Mouse (Mus musculus) neural tube, embryonic 14.5 days (tissue): ENCODE results near the gene Gamt. TPM values are rescaled to one million over a fixed set of nuclear protein-coding genes. Genes with fewer than 3 reads are reported as not detected.

ENCODE experiments used
- ATAC-seq: fragments of 200-750 bp; cut with Nextera tagmentation; 2 replicates; pipeline ENCODE4 v1.8.0; 2017; ENCODE audit warnings: low read depth, mild to moderate bottlenecking, moderate TSS enrichment, moderate library complexity
- H3K27ac ChIP-seq: fragments of 300-500 bp; sonication (generic); 2 replicates; pipeline ENCODE4 v1.5.1; 2014; ENCODE audit warnings: low read depth, mild to moderate bottlenecking, control low read depth, low read length, moderate library complexity, mixed read lengths
- H3K27me3 ChIP-seq: fragments of 300-500 bp; sonication (generic); 2 replicates; pipeline ENCODE4 v1.6.1; 2014; ENCODE audit warnings: low read length; ENCODE audit not compliant: control insufficient read depth, insufficient read depth
- H3K36me3 ChIP-seq: fragments of 300-500 bp; sonication (generic); 2 replicates; pipeline ENCODE4 v1.6.1; 2014; ENCODE audit warnings: low read length, mixed read lengths; ENCODE audit not compliant: control insufficient read depth, insufficient read depth
- H3K4me1 ChIP-seq: fragments of 300-500 bp; sonication (generic); 2 replicates; pipeline ENCODE4 v1.6.1; 2014; ENCODE audit warnings: low read length; ENCODE audit not compliant: control insufficient read depth, insufficient read depth
- H3K4me2 ChIP-seq: fragments of 300-500 bp; sonication (generic); 2 replicates; pipeline ENCODE4 v1.6.1; 2014; ENCODE audit warnings: mild to moderate bottlenecking, low read depth, low read length, control low read depth
- H3K4me3 ChIP-seq: fragments of 300-500 bp; sonication (generic); 2 replicates; pipeline ENCODE4 v1.5.1; 2014; ENCODE audit warnings: low read depth, low read length, control low read depth, mixed read lengths
- H3K9ac ChIP-seq: fragments of 300-500 bp; sonication (generic); replicated peaks from 2 replicates; pipeline ENCODE4 v1.6.1; 2014; ENCODE audit warnings: low read depth, mild to moderate bottlenecking, control low read depth, low read length, mixed read lengths
- H3K9me3 ChIP-seq: fragments of 300-500 bp; sonication (generic); 2 replicates; pipeline ENCODE4 v1.6.1; 2016; ENCODE audit warnings: low read length; ENCODE audit not compliant: control insufficient read depth
- WGBS: fragments of 180-500 bp; shearing (Covaris S2); extraction: QIAGEN DNeasy Blood & Tissue Kit; methylation state at CpG from one replicate; pipeline ENCODE4 v1.1.7; 2014; 5-methylcytosine and 5-hydroxymethylcytosine counted together
- polyA plus RNA-seq: library from polyadenylated mRNA; unstranded; fragments of >200 nt; fragmentation: Nextera tagmentation; extraction: Ambion mirVana; gene quantifications from 2 replicates; pipeline ENCODE4 v1.2.1, GENCODE M21; 2014

Gene Gamt
- 18.6 and 25.8 TPM in 2 replicates for polyA plus RNA-seq

DNA sequence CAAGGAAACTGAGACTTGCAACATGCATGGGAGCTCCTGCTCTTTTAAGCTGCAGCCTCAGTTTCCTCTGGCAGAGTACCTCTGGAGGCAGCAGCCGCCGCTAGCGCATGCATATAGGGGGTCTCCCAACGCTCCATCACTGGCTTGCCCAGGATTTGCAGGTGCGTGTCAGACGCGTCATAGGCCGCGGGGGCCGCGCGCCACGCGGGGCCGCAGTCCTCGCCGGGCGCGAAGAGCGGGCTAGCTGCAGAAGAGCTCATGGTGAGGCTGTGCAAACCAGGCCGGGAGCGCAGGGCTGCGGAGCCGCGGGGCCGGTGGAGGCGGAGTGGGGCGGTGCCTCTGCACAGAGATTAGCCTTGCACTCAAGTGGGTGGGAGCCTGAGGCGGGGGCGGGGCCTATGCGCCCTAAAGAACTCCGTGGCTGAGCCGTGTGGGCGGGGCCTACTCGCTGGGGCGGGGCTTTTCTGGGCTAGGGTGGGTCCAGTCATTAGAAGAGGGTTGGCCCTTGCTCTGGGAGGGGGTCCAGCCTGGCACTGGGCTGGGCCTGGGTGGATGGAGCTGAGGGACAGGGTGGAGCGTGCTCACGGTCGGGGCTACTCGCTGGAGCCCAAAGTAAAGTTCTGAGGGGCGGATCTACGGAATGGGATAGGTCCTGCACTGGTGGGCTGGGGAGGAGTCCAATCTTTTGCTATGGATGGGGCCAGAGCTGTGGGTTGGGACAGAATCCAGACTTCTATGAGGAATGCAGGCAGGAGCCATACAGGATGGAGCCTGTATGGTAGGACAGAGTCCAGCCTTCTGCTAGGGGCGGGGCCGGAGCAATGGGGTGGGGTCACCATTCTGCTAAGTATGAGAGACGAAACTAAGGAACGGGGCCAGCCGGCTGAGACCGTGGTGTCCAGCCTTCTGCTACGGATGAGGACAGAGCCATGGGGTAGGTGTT is at the start of gene Gamt, which contains the start of gene Dazap1:
Gene Gamt, minus strand, starts transcription at position 371 of the 943 bp plus-strand sequence.
Gene Dazap1, plus strand, starts transcription at position 845 of the 943 bp plus-strand sequence.
- H3K27me3 ChIP-seq, result no peaks in the 10 kb centered on the region
- peak; percentile 80 for ATAC-seq
- peak within 1 kb of the TSS; percentile 39 for H3K4me3 ChIP-seq
- peaks cover 19% of the 10 kb centered on the region for H3K4me1 ChIP-seq
- H3K9me3 ChIP-seq, result no peaks in the 10 kb centered on the region
- peak within 1 kb of the TSS; percentile 78 for H3K4me2 ChIP-seq
- peaks cover 26% of the 10 kb centered on the region for H3K36me3 ChIP-seq
- peak within 1 kb of the TSS; percentile 85 for H3K27ac ChIP-seq
- peak within 1 kb of the TSS; percentile 70 for H3K9ac ChIP-seq
- WGBS, result under 1% methylated on average over 49 of the region's 49 CpGs

- Histone ChIP-seq H3K9me3 (no peaks in the 10 kb centered on the region), H3K4me1 (peaks cover 25% of the 10 kb centered on the region), H3K4me3 (0 out of 2 replicates have a peak overlapping the region, but pooled peaks have one; percentile 7), H3K27me3 (no peaks in the 10 kb centered on the region), H3K27ac (no peak overlapping the region), H3K36me3 (peaks cover 64% of the 10 kb centered on the region), H3K4me2 (peak overlapping the region; percentile 29; the same call in 1 of the 2 replicates), H3K9ac (0 out of 2 replicates have a peak overlapping the region, but pooled peaks have one; percentile 34)
- ATAC-seq, result no peak
- 16% methylated on average over 25 of the region's 25 CpGs for WGBS
Observed at GRCm38 (mm10) chr10:80304862-80305261, 44.0 kb upstream of the Gamt start.

- Histone ChIP-seq H3K9me3 (no peaks in the 10 kb centered on the region), H3K9ac (peak overlapping the region; percentile 34; the same call in 1 of the 2 replicates), H3K27ac (no peak overlapping the region), H3K4me3 (0 out of 2 replicates have a peak overlapping the region, but pooled peaks have one; percentile 7), H3K27me3 (no peaks in the 10 kb centered on the region), H3K4me2 (peak overlapping the region; percentile 29; the same call in 1 of the 2 replicates), H3K4me1 (peaks cover 25% of the 10 kb centered on the region), H3K36me3 (peaks cover 62% of the 10 kb centered on the region)
- ATAC-seq, result no peak
- WGBS, result 25% methylated on average over 12 of the region's 12 CpGs
Observed at GRCm38 (mm10) chr10:80304458-80304857, 43.6 kb upstream of the Gamt start.

DNA sequence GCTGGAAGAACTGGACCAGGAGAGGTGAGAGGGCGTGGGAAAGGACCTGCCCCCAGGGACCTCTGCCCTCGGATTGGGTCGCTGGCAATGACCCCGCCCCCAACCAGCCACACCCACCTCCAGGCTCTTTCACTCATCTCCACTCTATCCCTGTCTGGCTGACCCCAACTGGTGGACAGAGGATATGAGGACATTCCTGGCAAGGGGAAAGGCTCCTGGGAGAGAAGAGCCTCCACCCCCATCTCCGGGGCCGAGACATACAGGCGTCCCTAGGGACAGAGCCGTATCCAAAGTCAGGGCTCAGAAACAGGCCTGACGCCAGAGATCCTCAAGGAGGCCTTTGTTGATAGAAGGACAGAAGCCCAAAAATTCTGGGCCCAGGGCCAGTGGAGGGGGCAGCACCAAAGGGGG is 41.7 kb upstream of the Gamt start:
- peak overlapping the region; percentile 99 for H3K27ac ChIP-seq
- peak overlapping the region; percentile 99 for H3K9ac ChIP-seq
- H3K4me2 ChIP-seq, result peak overlapping the region; percentile 76
- peaks cover 42% of the 10 kb centered on the region for H3K36me3 ChIP-seq
- peak overlapping the region; percentile 70 for H3K4me3 ChIP-seq
- peaks cover 37% of the 10 kb centered on the region for H3K4me1 ChIP-seq
- H3K27me3 ChIP-seq, result no peaks in the 10 kb centered on the region
- 16% methylated on average over 9 of the region's 9 CpGs for WGBS
- no peak for ATAC-seq
- H3K9me3 ChIP-seq, result no peaks in the 10 kb centered on the region

DNA sequence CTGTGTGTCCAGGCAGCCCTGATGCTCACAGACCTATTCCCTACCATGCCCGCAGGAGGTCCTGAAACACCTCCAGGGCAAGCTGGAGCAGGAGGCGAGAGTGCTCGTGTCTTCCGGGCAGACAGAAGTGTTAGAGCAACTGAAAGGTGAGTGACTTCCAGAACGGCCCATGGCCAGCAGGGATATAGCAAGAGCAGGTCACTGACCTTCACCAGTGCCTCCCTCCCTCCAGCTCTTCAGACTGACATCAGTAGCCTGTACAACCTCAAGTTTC is 41.2 kb upstream of the Gamt start:
- 58% methylated on average over 5 of the region's 5 CpGs for WGBS
- Histone ChIP-seq H3K27me3 (no peaks in the 10 kb centered on the region), H3K36me3 (peaks cover 38% of the 10 kb centered on the region), H3K27ac (peak overlapping the region; percentile 99), H3K4me1 (peaks cover 40% of the 10 kb centered on the region), H3K9me3 (no peaks in the 10 kb centered on the region), H3K9ac (peak overlapping the region; percentile 99), H3K4me3 (peak overlapping the region; percentile 70), H3K4me2 (peak overlapping the region; percentile 76)
- no peak for ATAC-seq

DNA sequence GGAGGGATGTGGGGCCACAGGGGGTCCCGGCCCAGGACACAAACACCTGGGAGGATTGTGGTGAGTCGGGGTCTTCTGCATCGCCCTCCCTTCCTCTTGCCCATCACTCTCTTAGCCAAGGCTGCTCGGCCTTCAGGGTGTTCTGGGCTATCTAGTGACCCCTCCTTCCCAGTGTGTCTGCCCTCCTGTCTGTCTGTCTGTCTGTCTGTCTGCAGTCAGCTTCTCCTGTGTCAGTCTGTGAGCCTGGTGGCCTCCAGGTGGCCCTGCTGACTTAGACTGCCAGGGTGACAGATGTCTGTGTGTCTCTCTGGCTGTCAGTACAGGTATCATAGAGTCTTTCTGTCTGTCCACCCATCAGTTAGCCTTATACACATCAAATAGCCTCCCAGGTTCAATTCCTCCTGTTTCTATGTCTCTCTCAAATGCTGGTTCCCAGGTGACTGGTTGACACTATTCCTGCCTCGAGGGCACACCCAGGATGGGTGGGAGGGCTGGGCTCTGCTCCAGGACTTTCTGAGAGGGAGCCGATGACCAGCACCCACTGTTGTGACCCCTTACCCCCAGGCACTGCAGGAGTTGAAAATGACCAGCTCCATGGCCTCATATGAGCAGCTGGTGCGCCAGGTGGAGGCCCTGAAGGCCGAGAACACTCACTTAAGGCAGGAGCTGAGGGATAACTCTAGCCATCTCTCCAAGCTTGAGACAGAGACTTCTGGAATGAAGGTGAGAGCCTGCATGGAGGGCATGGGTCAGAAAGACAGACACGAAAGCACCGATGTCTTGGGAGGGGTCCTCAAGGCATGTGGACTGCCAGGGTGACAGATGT is 40.7 kb upstream of the Gamt start:
- Histone ChIP-seq H3K27me3 (no peaks in the 10 kb centered on the region), H3K4me1 (peaks cover 46% of the 10 kb centered on the region), H3K27ac (peak overlapping the region; percentile 99), H3K9me3 (no peaks in the 10 kb centered on the region), H3K4me2 (peak overlapping the region; percentile 76), H3K4me3 (peak overlapping the region; percentile 70), H3K36me3 (peaks cover 32% of the 10 kb centered on the region), H3K9ac (peak overlapping the region; percentile 99)
- ATAC-seq, result no peak
- 57% methylated on average over 10 of the region's 10 CpGs for WGBS

- Histone ChIP-seq H3K27ac (peak overlapping the region; percentile 99), H3K9ac (peak overlapping the region; percentile 99), H3K4me1 (peaks cover 48% of the 10 kb centered on the region), H3K4me2 (peak overlapping the region; percentile 76), H3K27me3 (no peaks in the 10 kb centered on the region), H3K9me3 (no peaks in the 10 kb centered on the region), H3K36me3 (peaks cover 25% of the 10 kb centered on the region), H3K4me3 (peak overlapping the region; percentile 70)
- peak; percentile 81 for ATAC-seq
- 8% methylated on average over 11 of the region's 11 CpGs for WGBS
Observed at GRCm38 (mm10) chr10:80300672-80301181, 39.9 kb upstream of the Gamt start.

- H3K4me2 ChIP-seq, result peak overlapping the region; percentile 76
- peak overlapping the region; percentile 70 for H3K4me3 ChIP-seq
- WGBS, result 27% methylated on average over 10 of the region's 10 CpGs
Observed at GRCm38 (mm10) chr10:80299824-80300223, 39.0 kb upstream of the Gamt start.

More at GRCm38 (mm10) chr10:80299824-80300223, 39.0 kb upstream of the Gamt start:
- no peak for ATAC-seq
- Histone ChIP-seq H3K9me3 (no peaks in the 10 kb centered on the region), H3K4me1 (peaks cover 50% of the 10 kb centered on the region), H3K27me3 (no peaks in the 10 kb centered on the region), H3K9ac (peak overlapping the region; percentile 99), H3K27ac (peak overlapping the region; percentile 99), H3K36me3 (peaks cover 16% of the 10 kb centered on the region)
